Mouse (Mus musculus): ENCODE data around the gene Upk2. TPM values are rescaled to one million over a fixed set of nuclear protein-coding genes. Genes with fewer than 3 reads are reported as not detected.
"Not testable (repeated sequence)": the region's sequence is repeated elsewhere in the genome, so short reads cannot be mapped to it uniquely, and the experiment has no call there.

Upk2 gene
- polyA plus RNA-seq, 1 experiment, result not detected

DNA sequence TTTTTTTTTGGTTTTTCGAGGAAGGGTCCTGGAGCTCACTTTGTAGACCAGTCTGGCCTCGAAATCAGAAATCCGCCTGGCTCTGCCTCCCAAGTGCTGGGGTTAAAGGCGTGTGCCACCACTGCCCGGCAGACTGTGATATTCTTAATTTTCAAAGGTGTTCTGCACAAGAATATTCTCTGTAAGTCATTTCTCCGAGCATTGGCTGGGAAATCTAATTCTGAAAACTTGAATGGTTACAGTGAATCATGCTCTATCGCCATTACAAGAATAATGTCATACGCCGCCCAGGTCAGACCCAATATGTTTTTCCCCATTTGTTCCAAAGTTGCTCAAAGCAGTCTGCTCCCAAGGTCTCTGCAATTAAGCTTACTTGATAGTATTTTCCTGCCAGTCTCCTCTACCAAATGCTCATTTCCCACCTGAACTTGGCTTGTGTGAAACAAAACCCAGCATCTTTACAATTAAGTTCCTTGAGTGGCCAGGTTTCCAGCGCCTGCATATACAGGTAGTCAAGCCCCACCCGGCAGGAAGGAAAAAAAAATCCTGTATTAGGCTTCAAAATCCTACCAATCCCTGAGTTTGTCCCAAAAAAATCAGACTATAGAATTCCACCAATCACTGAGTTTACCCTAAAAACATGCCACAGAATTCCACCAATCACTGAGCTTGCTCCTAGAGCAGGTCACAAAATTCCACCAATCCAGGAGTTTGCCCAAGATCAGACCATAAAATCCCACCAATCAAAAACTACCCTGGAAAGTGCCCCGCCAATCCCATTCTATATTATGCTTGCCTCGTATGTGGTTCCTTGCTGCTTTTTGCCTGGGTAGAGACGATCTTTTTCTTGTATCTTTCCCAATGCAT lies 36.0 kb downstream of the Upk2 start, which contains the start of gene Ccdc84:
Ccdc84 (minus strand) TSS at position 51 of the 867 bp plus-strand sequence.
- no peaks in the 10 kb centered on the region for H3K27me3 ChIP-seq (ENCODE audit: control insufficient read depth)
- peaks cover 25% of the 10 kb centered on the region for H3K36me3 ChIP-seq (ENCODE audit: control insufficient read depth)
- no peaks in the 10 kb centered on the region for H3K9me3 ChIP-seq (ENCODE audit: control insufficient read depth, low read length)
- peak within 1 kb of the TSS; percentile 78 for H3K4me3 ChIP-seq (replicated peaks)
- H3K4me1 ChIP-seq (ENCODE audit: control insufficient read depth), result peaks cover 31% of the 10 kb centered on the region
- TF ChIP-seq GATA1 (IDR thresholded peaks at IDR 0.05; ENCODE audit: low read length) (no peak), TAL1 (IDR thresholded peaks at IDR 0.05; ENCODE audit: low read length) (no peak)

DNA sequence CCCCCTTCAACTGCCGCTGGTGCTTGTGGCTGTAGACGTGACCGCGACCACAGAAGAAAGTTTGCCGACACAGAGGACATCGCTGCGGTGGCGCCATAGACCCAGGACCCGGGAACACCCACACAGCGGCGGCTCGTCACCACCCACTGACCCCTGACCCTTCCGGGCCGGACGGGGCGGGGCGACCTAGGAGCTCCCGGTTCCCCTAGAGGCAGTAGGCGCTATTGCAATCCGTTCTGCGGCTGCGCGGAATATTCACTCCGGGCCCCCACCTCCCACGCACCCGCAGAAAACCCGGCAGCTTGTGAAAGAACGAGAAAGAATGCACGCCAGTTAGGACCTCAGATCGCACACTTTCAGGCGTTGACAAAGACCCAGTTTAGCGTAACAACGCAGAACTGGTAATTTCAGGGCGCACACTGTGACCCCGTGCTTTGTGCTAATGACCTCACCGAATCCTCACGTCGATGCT lies 36.8 kb downstream of the Upk2 start:
- Histone ChIP-seq H3K9me3 (ENCODE audit: control insufficient read depth, low read length) (no peaks in the 10 kb centered on the region), H3K36me3 (ENCODE audit: control insufficient read depth) (peaks cover 34% of the 10 kb centered on the region), H3K27me3 (ENCODE audit: control insufficient read depth) (no peaks in the 10 kb centered on the region), H3K4me3 (replicated peaks) (peak overlapping the region; percentile 78), H3K4me1 (ENCODE audit: control insufficient read depth) (peaks cover 36% of the 10 kb centered on the region)
- TF ChIP-seq GATA1 (IDR thresholded peaks at IDR 0.05; ENCODE audit: low read length) (no peak), TAL1 (IDR thresholded peaks at IDR 0.05; ENCODE audit: low read length) (no peak)

DNA sequence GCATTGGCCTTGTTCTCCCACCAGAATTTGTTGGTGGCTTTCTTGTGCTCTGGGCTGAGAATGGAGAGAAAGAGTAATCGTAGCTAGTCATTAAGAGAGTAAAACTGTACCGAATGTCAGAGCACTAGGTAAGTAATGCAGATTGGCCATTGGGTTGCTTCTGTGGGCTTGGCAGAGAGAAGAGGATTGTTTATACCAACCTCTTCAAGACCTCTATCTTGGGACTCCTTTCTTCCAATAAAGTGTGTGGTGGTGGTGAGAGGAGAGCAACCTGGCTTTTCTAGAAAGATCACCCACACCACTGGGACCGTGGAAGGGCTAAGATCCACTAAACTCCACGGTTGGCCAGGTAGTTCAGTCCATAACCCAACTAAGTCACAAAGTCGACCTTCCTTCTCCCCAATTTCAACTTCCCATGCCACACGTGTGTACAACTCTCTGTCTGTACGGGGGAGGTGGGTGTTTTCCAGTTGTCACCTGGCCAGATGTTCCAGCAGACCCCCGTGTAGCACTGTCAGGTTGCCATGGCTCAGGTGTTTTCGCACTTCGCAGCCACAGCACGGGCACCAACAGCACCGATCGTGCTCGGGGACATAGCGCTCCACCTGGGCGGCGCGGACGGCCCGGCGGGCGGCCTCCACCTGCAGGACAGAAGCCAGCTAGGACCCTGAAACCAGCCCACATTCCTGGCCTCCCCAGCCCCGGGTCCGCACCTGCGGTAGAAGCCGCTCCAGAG lies 37.5 kb downstream of the Upk2 start:
- Histone ChIP-seq H3K4me1 (ENCODE audit: control insufficient read depth) (peaks cover 41% of the 10 kb centered on the region), H3K9me3 (ENCODE audit: control insufficient read depth, low read length) (no peaks in the 10 kb centered on the region), H3K4me3 (replicated peaks) (peak overlapping the region; percentile 78), H3K36me3 (ENCODE audit: control insufficient read depth) (peaks cover 40% of the 10 kb centered on the region), H3K27me3 (ENCODE audit: control insufficient read depth) (no peaks in the 10 kb centered on the region)
- no peak for TF ChIP-seq TAL1 (IDR thresholded peaks at IDR 0.05; ENCODE audit: low read length)

DNA sequence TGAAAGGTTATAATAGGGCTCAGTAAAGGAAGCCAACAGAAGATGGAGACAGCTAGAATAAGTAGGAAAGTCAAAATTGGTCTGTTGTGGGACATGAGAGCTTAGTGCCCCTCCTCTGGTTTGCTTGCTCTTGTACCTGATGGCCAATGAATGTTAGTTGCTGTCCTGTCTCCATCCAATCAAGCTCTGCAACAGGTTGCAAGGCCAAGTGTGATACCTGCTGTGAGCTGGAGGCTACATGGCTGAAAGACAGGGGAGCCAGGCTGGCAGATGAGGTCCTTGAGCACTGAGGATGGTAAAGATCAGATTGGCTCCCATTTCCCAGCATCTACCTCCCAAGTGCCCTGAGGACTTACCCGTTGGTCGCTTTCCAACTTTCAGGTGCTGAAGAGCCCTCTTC lies 42.0 kb downstream of the Upk2 start:
- Histone ChIP-seq H3K36me3 (ENCODE audit: control insufficient read depth) (peaks cover 79% of the 10 kb centered on the region), H3K4me3 (replicated peaks) (no peak overlapping the region), H3K27me3 (ENCODE audit: control insufficient read depth) (no peaks in the 10 kb centered on the region), H3K4me1 (ENCODE audit: control insufficient read depth) (peaks cover 66% of the 10 kb centered on the region), H3K9me3 (ENCODE audit: control insufficient read depth, low read length) (no peaks in the 10 kb centered on the region)
- TF ChIP-seq TAL1 (IDR thresholded peaks at IDR 0.05; ENCODE audit: low read length) (no peak), GATA1 (IDR thresholded peaks at IDR 0.05; ENCODE audit: low read length) (no peak)

DNA sequence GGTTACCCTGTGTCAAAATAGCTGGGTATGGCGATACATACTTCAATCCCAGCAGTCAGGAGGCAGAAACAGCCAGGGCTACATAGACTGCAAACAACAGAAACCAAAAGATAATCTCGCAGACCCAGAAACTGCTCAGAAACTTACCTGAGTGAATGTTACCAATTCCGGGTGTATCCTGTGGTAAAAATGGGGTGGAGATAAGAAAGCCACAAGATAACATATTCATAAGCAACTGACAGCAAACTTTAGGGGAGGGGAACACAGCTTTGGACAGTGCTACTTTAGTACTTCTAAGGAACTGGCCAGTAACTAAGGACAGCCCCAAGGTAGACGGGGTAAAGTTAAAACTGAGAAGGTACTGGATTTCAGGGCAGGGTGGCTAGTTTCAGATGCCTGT lies 42.5 kb downstream of the Upk2 start:
- no peak for TF ChIP-seq GATA1 (IDR thresholded peaks at IDR 0.05; ENCODE audit: low read length)
- TF ChIP-seq TAL1 (IDR thresholded peaks at IDR 0.05; ENCODE audit: low read length), result no peak
- no peaks in the 10 kb centered on the region for H3K9me3 ChIP-seq (ENCODE audit: control insufficient read depth, low read length)
- H3K4me1 ChIP-seq (ENCODE audit: control insufficient read depth), result peaks cover 61% of the 10 kb centered on the region
- H3K27me3 ChIP-seq (ENCODE audit: control insufficient read depth), result no peaks in the 10 kb centered on the region
- H3K4me3 ChIP-seq (replicated peaks), result no peak overlapping the region
- peaks cover 79% of the 10 kb centered on the region for H3K36me3 ChIP-seq (ENCODE audit: control insufficient read depth)

DNA sequence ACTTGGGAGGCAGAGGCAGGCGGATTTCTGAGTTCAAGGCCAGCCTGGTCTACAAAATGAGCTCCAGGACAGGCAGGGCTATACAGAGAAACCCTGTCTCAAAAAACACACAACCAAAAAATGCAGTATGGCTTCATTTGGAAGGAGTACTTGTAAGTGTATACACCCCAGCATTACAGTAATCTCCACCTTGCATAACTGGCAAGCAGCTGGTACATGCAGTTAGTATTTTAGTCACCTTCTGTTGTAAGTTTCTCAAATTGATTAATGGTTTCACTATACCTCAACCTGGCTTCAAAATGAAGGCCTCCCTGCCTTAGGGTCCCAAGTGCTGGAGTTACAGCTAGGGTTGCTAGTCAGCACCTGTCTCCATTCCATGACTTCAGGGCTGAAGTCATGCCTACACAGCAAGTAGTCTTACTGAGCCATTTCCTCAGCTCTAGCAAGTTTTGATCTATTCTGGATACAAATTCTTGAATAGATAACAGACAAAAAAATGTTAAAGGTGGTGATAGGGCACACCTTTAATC lies 43.1 kb downstream of the Upk2 start:
- no peak for TF ChIP-seq TAL1 (IDR thresholded peaks at IDR 0.05; ENCODE audit: low read length)
- no peak for TF ChIP-seq GATA1 (IDR thresholded peaks at IDR 0.05; ENCODE audit: low read length)
- Histone ChIP-seq H3K4me3 (replicated peaks) (no peak overlapping the region), H3K4me1 (ENCODE audit: control insufficient read depth) (peaks cover 58% of the 10 kb centered on the region), H3K9me3 (ENCODE audit: control insufficient read depth, low read length) (no peaks in the 10 kb centered on the region), H3K27me3 (ENCODE audit: control insufficient read depth) (no peaks in the 10 kb centered on the region), H3K36me3 (ENCODE audit: control insufficient read depth) (peaks cover 79% of the 10 kb centered on the region)

DNA sequence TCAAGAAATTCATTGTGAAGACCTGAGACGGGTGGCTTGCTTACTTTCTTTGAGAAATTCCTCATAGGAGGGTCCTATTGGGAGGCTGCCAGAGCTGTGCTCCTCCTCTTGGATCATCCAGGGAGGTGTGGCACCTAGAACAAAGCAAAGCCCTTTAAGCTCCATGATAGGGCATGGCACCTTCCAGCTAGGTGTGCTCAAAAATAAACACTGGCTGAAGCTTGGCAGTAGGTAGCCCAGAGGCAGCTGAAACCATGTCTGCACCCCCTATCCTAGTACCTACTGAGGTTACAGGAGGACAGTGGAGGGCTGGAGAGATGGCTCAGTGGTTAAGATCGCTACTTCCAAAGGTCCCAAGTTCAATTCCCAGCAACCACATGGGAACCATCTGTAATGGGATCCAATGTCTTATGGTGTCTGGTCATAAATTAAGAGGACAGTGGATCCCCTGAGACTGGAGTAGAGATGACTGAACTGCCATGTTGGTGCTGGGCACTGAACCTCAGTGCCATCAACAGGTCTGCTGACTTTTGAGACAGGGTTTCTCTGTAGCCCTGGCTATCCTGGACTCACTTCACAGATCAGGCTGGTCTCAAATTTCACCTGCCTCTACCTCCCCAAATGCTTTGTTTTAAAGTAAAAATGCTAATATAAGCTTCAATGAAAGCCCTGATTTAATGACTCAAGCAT lies 44.0 kb downstream of the Upk2 start:
- no peak overlapping the region for H3K4me3 ChIP-seq (replicated peaks)
- H3K27me3 ChIP-seq (ENCODE audit: control insufficient read depth), result no peaks in the 10 kb centered on the region
- peaks cover 57% of the 10 kb centered on the region for H3K4me1 ChIP-seq (ENCODE audit: control insufficient read depth)
- TF ChIP-seq GATA1 (IDR thresholded peaks at IDR 0.05; ENCODE audit: low read length) (no peak), TAL1 (IDR thresholded peaks at IDR 0.05; ENCODE audit: low read length) (no peak)
- H3K36me3 ChIP-seq (ENCODE audit: control insufficient read depth), result peaks cover 70% of the 10 kb centered on the region
- no peaks in the 10 kb centered on the region for H3K9me3 ChIP-seq (ENCODE audit: control insufficient read depth, low read length)

DNA sequence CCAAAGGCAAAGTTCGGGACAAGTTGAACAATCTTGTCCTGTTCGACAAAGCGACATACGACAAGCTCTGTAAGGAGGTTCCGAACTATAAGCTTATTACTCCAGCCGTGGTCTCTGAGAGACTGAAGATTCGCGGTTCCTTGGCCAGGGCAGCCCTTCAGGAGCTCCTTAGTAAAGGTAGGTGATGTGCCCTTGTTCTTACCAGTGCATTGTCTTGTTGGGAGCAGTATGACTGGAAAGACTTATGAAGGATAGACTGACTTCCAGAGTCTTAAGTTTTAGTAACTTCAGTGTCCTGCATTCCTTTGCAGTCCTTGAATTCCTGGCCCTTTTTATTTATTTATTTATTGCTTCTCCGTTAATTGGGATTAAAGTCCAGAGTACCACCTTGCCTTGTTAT lies 46.1 kb downstream of the Upk2 start:
- H3K27me3 ChIP-seq (ENCODE audit: control insufficient read depth); H3K9me3 ChIP-seq (ENCODE audit: control insufficient read depth, low read length): not testable (repeated sequence)
- Histone ChIP-seq H3K4me3 (replicated peaks) (peak overlapping the region; percentile 66), H3K36me3 (ENCODE audit: control insufficient read depth) (peaks cover 74% of the 10 kb centered on the region), H3K4me1 (ENCODE audit: control insufficient read depth) (peaks cover 61% of the 10 kb centered on the region)

DNA sequence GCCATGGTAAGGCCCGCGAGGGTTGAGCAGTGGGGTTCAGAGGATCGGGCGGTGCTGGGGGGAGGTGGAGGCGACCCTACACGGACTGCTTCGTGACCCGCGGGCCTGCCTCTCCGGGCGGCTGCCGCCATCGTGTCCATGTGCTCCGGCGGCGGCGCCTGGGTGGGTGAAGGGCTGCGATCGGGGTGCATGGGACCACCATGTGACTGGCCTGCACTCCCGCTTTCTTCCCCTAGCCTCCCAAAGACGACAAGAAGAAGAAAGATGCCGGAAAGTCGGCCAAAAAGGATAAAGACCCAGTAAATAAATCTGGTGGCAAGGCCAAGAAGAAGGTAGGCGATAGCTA lies 47.1 kb downstream of the Upk2 start:
- no peak for TF ChIP-seq GATA1 (IDR thresholded peaks at IDR 0.05; ENCODE audit: low read length)
- TF ChIP-seq TAL1 (IDR thresholded peaks at IDR 0.05; ENCODE audit: low read length), result no peak
- H3K9me3 ChIP-seq (ENCODE audit: control insufficient read depth, low read length), result no peaks in the 10 kb centered on the region
- peaks cover 54% of the 10 kb centered on the region for H3K4me1 ChIP-seq (ENCODE audit: control insufficient read depth)
- no peaks in the 10 kb centered on the region for H3K27me3 ChIP-seq (ENCODE audit: control insufficient read depth)
- peaks cover 73% of the 10 kb centered on the region for H3K36me3 ChIP-seq (ENCODE audit: control insufficient read depth)
- peak overlapping the region; percentile 66 for H3K4me3 ChIP-seq (replicated peaks)

Measured in erythroblast, embryonic 14.5 days (primary cell).